Mouse (Mus musculus) bone marrow macrophage, adult 2 months (primary cell): ENCODE measurements around the gene Ddx20.

Source experiments
- CTCF ChIP-seq: IDR thresholded peaks from 2 replicates; pipeline ENCODE4 v1.5.1; 2012; ENCODE audit warnings: low read depth, mild to moderate bottlenecking, low read length, moderate library complexity
- POLR2A ChIP-seq: IDR thresholded peaks from 2 replicates; pipeline ENCODE4 v1.6.1; 2012; ENCODE audit warnings: mild to moderate bottlenecking, low read depth, low read length, borderline replicate concordance

GRCm38 (mm10) chr3:105720514-105720913 lies 33.1 kb upstream of the Ddx20 start:
- TF ChIP-seq POLR2A (no peak), CTCF (no peak)
